In genomic region chr2:151585934-151586333, GRCm38 (mm10) we compare ENCODE assay signal across 1 mouse cellular context.
TF ChIP-seq lines count a peak whose summit lies in the region.

No protein-coding gene starts in this region.

TF ChIP-seq in CH12.LX, 34 proteins besides CTCF, POLR2A, EP300 and RAD21:
- TF ChIP-seq TBP (conservative IDR thresholded peaks at IDR 0.05; ENCODE audit: low read depth, low read length) (no peak), SMC3 (IDR thresholded peaks at IDR 0.05; ENCODE audit: low read depth, low read length) (peak; percentile 6; the same call in 1 of the 2 replicates), NRF1 (IDR thresholded peaks at IDR 0.05; ENCODE audit: low read depth, low read length) (no peak)
